In genomic region chr12:117788513-117789011, GRCm38 (mm10) we compare ENCODE assay signal across 10 mouse cellular contexts. TPM values are rescaled to one million over a fixed set of nuclear protein-coding genes. Genes with fewer than 3 reads are reported as not detected.
DNase-seq lines count a peak whose midpoint lies in the region; ATAC-seq and TF ChIP-seq lines count a peak whose summit lies in the region.
"Had no signal": no experiment of that assay in that cellular context is flagged by ENCODE, and none has a peak within 500 bp of the region (broad histone marks: within the 10 kb centered on the region; RNA-seq: fewer than 3 reads in every experiment).

No protein-coding gene starts in this region.

- DNase-seq in heart, adult 18-20 months: no peak
- DNase-seq in embryonic facial prominence, embryonic 10.5 days (ENCODE audit: low spot score): peak; percentile 53
- no peak for DNase-seq in hindbrain, postnatal 0 days (ENCODE audit: low spot score)
- DNase-seq in gastrocnemius, postnatal 4 days (ENCODE audit: low spot score in 2 of 2): no peak
- DNase-seq in left cerebral cortex, adult 11 months (ENCODE audit: low spot score): no peak
- DNase-seq: left cerebral cortex, postnatal 4 days; right cerebral cortex, postnatal 25 days had no signal

- no peaks in the 10 kb centered on the region for H3K9me3 ChIP-seq in heart, embryonic 15.5 days (replicated peaks)
- H3K9me3 ChIP-seq in embryonic facial prominence, embryonic 10.5 days: no peaks in the 10 kb centered on the region
- no peaks in the 10 kb centered on the region for H3K9me3 ChIP-seq in hindbrain, postnatal 0 days (ENCODE audit: low read length)
- no peaks in the 10 kb centered on the region for H3K9me3 ChIP-seq in midbrain, embryonic 16.5 days (replicated peaks; ENCODE audit: control insufficient read depth, low read length, poor library complexity, severe bottlenecking)

- no peak overlapping the region for H3K27ac ChIP-seq in heart, embryonic 15.5 days
- H3K27ac ChIP-seq in embryonic facial prominence, embryonic 10.5 days (replicated peaks): peak overlapping the region; percentile 77
- H3K27ac ChIP-seq in hindbrain, postnatal 0 days: no peak overlapping the region
- no peak overlapping the region for H3K27ac ChIP-seq in midbrain, embryonic 16.5 days (ENCODE audit: low read length)

- peak overlapping the region; percentile 40 for H3K4me3 ChIP-seq in heart, embryonic 15.5 days
- H3K4me3 ChIP-seq in embryonic facial prominence, embryonic 10.5 days: peak overlapping the region; percentile 57
- H3K4me3 ChIP-seq in hindbrain, postnatal 0 days (ENCODE audit: low read length): 0 out of 2 replicates have a peak overlapping the region, but pooled peaks have one; percentile 10
- H3K4me3 ChIP-seq in midbrain, embryonic 16.5 days (ENCODE audit: low read depth, low read length): peak overlapping the region; percentile 6

- no peaks in the 10 kb centered on the region for H3K36me3 ChIP-seq in heart, embryonic 15.5 days
- H3K36me3 ChIP-seq in embryonic facial prominence, embryonic 10.5 days (replicated peaks): no peaks in the 10 kb centered on the region
- no peaks in the 10 kb centered on the region for H3K36me3 ChIP-seq in hindbrain, postnatal 0 days (ENCODE audit: insufficient read depth, low read length)
- no peaks in the 10 kb centered on the region for H3K36me3 ChIP-seq in midbrain, embryonic 16.5 days (ENCODE audit: control insufficient read depth, insufficient read depth, low read length)

- 14% methylated on average over 24 of the region's 24 CpGs for WGBS in heart, embryonic 15.5 days
- WGBS in embryonic facial prominence, embryonic 10.5 days: 8% methylated on average over 24 of the region's 24 CpGs
- WGBS in hindbrain, postnatal 0 days: 13% methylated on average over 24 of the region's 24 CpGs
- 14% methylated on average over 24 of the region's 24 CpGs for WGBS in midbrain, embryonic 16.5 days

- 0 out of 2 replicates have a peak, but pooled peaks have one; percentile 39 for ATAC-seq in heart, embryonic 15.5 days (replicated peaks; ENCODE audit: insufficient number of reproducible peaks, insufficient read depth, low FRiP score, low read depth)
- no peak for ATAC-seq in hindbrain, postnatal 0 days
- ATAC-seq in midbrain, embryonic 16.5 days: peak; percentile 60; the same call in 1 of the 2 replicates
- no peak for ATAC-seq in CD4-positive, CD25-positive, alpha-beta regulatory T cell, adult 4 months

- no peaks in the 10 kb centered on the region for H3K27me3 ChIP-seq in heart, embryonic 15.5 days
- peaks cover 19% of the 10 kb centered on the region for H3K27me3 ChIP-seq in embryonic facial prominence, embryonic 10.5 days (replicated peaks; ENCODE audit: low read depth, poor library complexity, severe bottlenecking)
- no peaks in the 10 kb centered on the region for H3K27me3 ChIP-seq in hindbrain, postnatal 0 days (ENCODE audit: insufficient read depth, low read length)
- peaks cover 2% of the 10 kb centered on the region; the same call in 1 of the 2 replicates for H3K27me3 ChIP-seq in midbrain, embryonic 16.5 days (ENCODE audit: control insufficient read depth, insufficient read depth, low read depth, low read length)

- H3K4me1 ChIP-seq in heart, embryonic 15.5 days (replicated peaks): peaks cover 4% of the 10 kb centered on the region; the same call in 1 of the 2 replicates
- peaks cover 12% of the 10 kb centered on the region for H3K4me1 ChIP-seq in embryonic facial prominence, embryonic 10.5 days
- no peaks in the 10 kb centered on the region for H3K4me1 ChIP-seq in hindbrain, postnatal 0 days (ENCODE audit: insufficient read depth, low read length)
- peaks cover 2% of the 10 kb centered on the region; the same call in 1 of the 2 replicates for H3K4me1 ChIP-seq in midbrain, embryonic 16.5 days (ENCODE audit: control insufficient read depth, insufficient read depth, low read length)

- peak overlapping the region; percentile 73 for H3K4me2 ChIP-seq in heart, embryonic 15.5 days
- H3K4me2 ChIP-seq in hindbrain, postnatal 0 days (ENCODE audit: low read depth, low read length): peak overlapping the region; percentile 49
- H3K4me2 ChIP-seq in midbrain, embryonic 16.5 days (ENCODE audit: low read length): peak overlapping the region; percentile 52

- H3K9ac ChIP-seq in heart, embryonic 15.5 days: no peak overlapping the region
- H3K9ac ChIP-seq in hindbrain, postnatal 0 days (replicated peaks; ENCODE audit: low read length): no peak overlapping the region
- no peak overlapping the region; the same call in 1 of the 2 replicates for H3K9ac ChIP-seq in midbrain, embryonic 16.5 days (ENCODE audit: low read depth, low read length)

- TF ChIP-seq CTCF in hindbrain, postnatal 0 days (IDR thresholded peaks at IDR 0.05; ENCODE audit: low read depth): no peak

RNA-seq across cellular contexts. Expression of gene Cdca7l, which starts 15.5 kb away (rescaled TPM):
- 10.0 and 19.0 TPM in 2 replicates for polyA plus RNA-seq in heart, embryonic 15.5 days (2015; fragmentation: Nextera tagmentation; extraction: Ambion mirVana)
- total RNA-seq in heart, adult 18-20 months (2021): under 1 TPM; 0.22 to 0.33 TPM
- 52.1 and 55.4 TPM in 2 replicates for polyA plus RNA-seq in embryonic facial prominence, embryonic 10.5 days (2016; fragmentation: Nextera tagmentation; extraction: Ambion mirVana)
- total RNA-seq in hindbrain, postnatal 0 days (2014; rRNA removed): 4.4 and 4.6 TPM in 2 replicates
- polyA plus RNA-seq in hindbrain, postnatal 0 days (2015; fragmentation: Nextera tagmentation; extraction: Ambion mirVana): 5.5 and 5.9 TPM in 2 replicates
- polyA plus RNA-seq in midbrain, embryonic 16.5 days (2015; fragmentation: Nextera tagmentation; extraction: Ambion mirVana): 3.6 and 4.8 TPM in 2 replicates
- 1 to 10 TPM; 8.1 to 8.6 TPM for total RNA-seq in gastrocnemius, postnatal 4 days (2021)
- polyA plus RNA-seq in CD4-positive, CD25-positive, alpha-beta regulatory T cell, adult 4 months (2017; shearing (Covaris generic)): 10 to 100 TPM; 32.9 to 35.5 TPM

Comparison
In these comparisons a context has a peak if more than half of its experiments do, and no peak if none do; other contexts are left out.
1. ATAC-seq: peak in heart, embryonic 15.5 days (single experiment) and midbrain, embryonic 16.5 days (single experiment); none in hindbrain, postnatal 0 days (single experiment) and CD4-positive, CD25-positive, alpha-beta regulatory T cell, adult 4 months (single experiment).
2. H3K4me3 ChIP-seq: peak in every context shown above with its lines; median percentile 57 in embryonic facial prominence, embryonic 10.5 days; 40 in heart, embryonic 15.5 days; 10 in hindbrain, postnatal 0 days; 6 in midbrain, embryonic 16.5 days.
3. Peak in every context shown above with its lines, with median percentiles within 50 percentile points of each other: H3K4me2 ChIP-seq.